Mouse (Mus musculus): ENCODE results near the gene Olfr1233.

The Olfr1233 gene

GRCm38 (mm10) chr2:89342298-89342697 is at the start of gene Olfr1233:
Gene Olfr1233, minus strand, starts transcription at chr2:89342398.
- no peak for DNase-seq (ENCODE audit: low spot score in 2 of 2)

- DNase-seq (ENCODE audit: low spot score in 2 of 2), result no peak
Observed at GRCm38 (mm10) chr2:89364765-89365164, 22.6 kb upstream of the Olfr1233 start, which contains the start of gene Olfr1234. Gene Olfr1234, minus strand, starts transcription at chr2:89364865.

GRCm38 (mm10) chr2:89329575-89329974 is 12.6 kb downstream of the Olfr1233 start, which contains the start of gene Olfr1232:
Gene Olfr1232, minus strand, starts transcription at chr2:89329675.
- no peak for DNase-seq (ENCODE audit: low spot score in 2 of 2)

- DNase-seq (ENCODE audit: low spot score in 2 of 2), result no peak
Observed at GRCm38 (mm10) chr2:89306974-89307373, 35.2 kb downstream of the Olfr1233 start, which contains the start of gene Olfr1231. Gene Olfr1231, minus strand, starts transcription at chr2:89307074.

GRCm38 (mm10) chr2:89297168-89297567 is 45.0 kb downstream of the Olfr1233 start, which contains the start of gene Olfr1230:
Gene Olfr1230, minus strand, starts transcription at chr2:89297268.
- no peak for DNase-seq (ENCODE audit: low spot score in 2 of 2)

GRCm38 (mm10) chr2:89287914-89288313 is 54.3 kb downstream of the Olfr1233 start, which contains the start of gene Olfr1229:
Gene Olfr1229, minus strand, starts transcription at chr2:89288014.
- DNase-seq (ENCODE audit: low spot score in 2 of 2), result no peak

Data from natural killer cell, adult 2 months (primary cell).